Mouse (Mus musculus): ENCODE data around the gene Ccdc90b.

DNA sequence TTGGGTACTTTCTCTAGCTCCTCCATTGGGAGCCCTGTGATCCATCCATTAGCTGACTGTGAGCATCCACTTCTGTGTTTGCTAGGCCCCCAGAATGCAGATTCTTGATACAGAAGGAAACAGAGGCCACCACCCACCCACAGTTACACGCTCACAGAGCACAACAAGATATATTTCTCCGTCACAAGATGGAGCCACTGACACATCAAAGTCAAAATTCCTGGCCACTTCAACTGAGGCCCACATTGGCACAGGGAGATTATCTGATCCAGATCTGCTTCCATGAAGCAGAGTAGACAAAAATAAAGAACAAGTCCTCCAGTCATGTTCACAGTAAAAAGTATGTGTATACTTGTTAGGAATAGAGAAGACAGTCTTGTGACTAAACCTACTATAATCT, 69.2 kb downstream of the Ccdc90b start:
- TF ChIP-seq EP300 (IDR thresholded peaks at IDR 0.05; ENCODE audit: insufficient read depth, low read depth, low read length) (no peak), CTCF (IDR thresholded peaks at IDR 0.05) (peak; percentile 64), POLR2A (IDR thresholded peaks at IDR 0.05; ENCODE audit: insufficient read depth, low read depth, low read length) (no peak)

All from heart, adult 2 months (tissue).